Mouse (Mus musculus) kidney, embryonic 15.5 days (tissue): ENCODE data around the gene Acvr1. TPM values are rescaled to one million over a fixed set of nuclear protein-coding genes. Genes with fewer than 3 reads are reported as not detected.

Source experiments
- ATAC-seq: fragments of 200-750 bp; cut with Nextera tagmentation; replicated peaks from 2 replicates; pipeline ENCODE4 v1.8.0; 2017; ENCODE audit warnings: moderate TSS enrichment; ENCODE audit not compliant: low FRiP score
- H3K27ac ChIP-seq: fragments of 300-500 bp; sonication (generic); 2 replicates; pipeline ENCODE4 v1.5.1; 2015; ENCODE audit warnings: mild to moderate bottlenecking, inconsistent platforms
- H3K27me3 ChIP-seq: fragments of 300-500 bp; sonication (generic); 2 replicates; pipeline ENCODE4 v1.6.1; 2015; ENCODE audit warnings: inconsistent platforms
- H3K36me3 ChIP-seq: fragments of 300-500 bp; sonication (generic); 2 replicates; pipeline ENCODE4 v1.6.1; 2015; ENCODE audit warnings: inconsistent platforms
- H3K4me1 ChIP-seq: fragments of 300-500 bp; sonication (generic); 2 replicates; pipeline ENCODE4 v1.6.1; 2015; ENCODE audit warnings: inconsistent platforms
- H3K4me2 ChIP-seq: fragments of 300-500 bp; sonication (generic); 2 replicates; pipeline ENCODE4 v1.6.1; 2015; ENCODE audit warnings: moderate library complexity, mild to moderate bottlenecking, inconsistent platforms
- H3K4me3 ChIP-seq: fragments of 300-500 bp; sonication (generic); replicated peaks from 2 replicates; pipeline ENCODE4 v1.5.1; 2015; ENCODE audit warnings: mild to moderate bottlenecking, inconsistent platforms
- H3K9ac ChIP-seq: fragments of 300-500 bp; sonication (generic); 2 replicates; pipeline ENCODE4 v1.6.1; 2015; ENCODE audit warnings: mild to moderate bottlenecking, inconsistent platforms
- H3K9me3 ChIP-seq: fragments of 300-500 bp; sonication (generic); replicated peaks from 2 replicates; pipeline ENCODE4 v1.6.1; 2016; ENCODE audit warnings: inconsistent platforms
- WGBS: fragments of 180-500 bp; shearing (Covaris S2); methylation state at CpG from one replicate; pipeline ENCODE4 v1.1.7; 2015; ENCODE audit warnings: mixed read lengths; 5-methylcytosine and 5-hydroxymethylcytosine counted together
- polyA plus RNA-seq: library from polyadenylated mRNA; unstranded; fragments of >200 nt; fragmentation: Nextera tagmentation; extraction: Ambion mirVana; gene quantifications from 2 replicates; pipeline ENCODE4 v1.2.1, GENCODE M21; 2015

The Acvr1 gene
- polyA plus RNA-seq, 1 experiment from 2014 or later, result 5.7 TPM

DNA sequence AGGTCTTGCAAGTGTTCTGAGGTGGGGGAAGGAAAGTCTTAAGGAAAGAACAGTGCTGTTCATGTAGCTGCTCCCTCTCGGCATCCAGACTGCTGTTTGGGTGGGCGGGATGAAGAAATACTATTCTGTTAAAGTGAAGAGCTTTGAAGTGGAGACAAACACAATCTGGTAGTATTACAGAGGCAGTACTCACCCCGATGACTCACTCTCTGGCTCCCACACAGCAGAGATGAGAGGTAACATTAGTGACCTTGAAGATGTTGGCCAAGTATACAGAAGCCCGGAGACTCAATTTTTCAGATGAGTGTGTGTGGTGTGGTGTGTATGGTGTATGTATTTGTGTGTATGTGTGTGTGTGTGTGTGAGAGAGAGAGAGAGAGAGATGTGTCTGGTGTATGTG is 22.7 kb upstream of the Acvr1 start:
- ATAC-seq, result no peak
- peaks cover 2% of the 10 kb centered on the region; the same call in 1 of the 2 replicates for H3K4me1 ChIP-seq
- no peaks in the 10 kb centered on the region for H3K9me3 ChIP-seq
- WGBS, result 51% methylated on average over 4 of the region's 4 CpGs
- H3K27me3 ChIP-seq, result no peaks in the 10 kb centered on the region
- 0 out of 2 replicates have a peak overlapping the region, but pooled peaks have one; percentile 13 for H3K27ac ChIP-seq
- no peak overlapping the region for H3K4me3 ChIP-seq
- no peaks in the 10 kb centered on the region for H3K36me3 ChIP-seq
- no peak overlapping the region for H3K9ac ChIP-seq
- no peak overlapping the region for H3K4me2 ChIP-seq

DNA sequence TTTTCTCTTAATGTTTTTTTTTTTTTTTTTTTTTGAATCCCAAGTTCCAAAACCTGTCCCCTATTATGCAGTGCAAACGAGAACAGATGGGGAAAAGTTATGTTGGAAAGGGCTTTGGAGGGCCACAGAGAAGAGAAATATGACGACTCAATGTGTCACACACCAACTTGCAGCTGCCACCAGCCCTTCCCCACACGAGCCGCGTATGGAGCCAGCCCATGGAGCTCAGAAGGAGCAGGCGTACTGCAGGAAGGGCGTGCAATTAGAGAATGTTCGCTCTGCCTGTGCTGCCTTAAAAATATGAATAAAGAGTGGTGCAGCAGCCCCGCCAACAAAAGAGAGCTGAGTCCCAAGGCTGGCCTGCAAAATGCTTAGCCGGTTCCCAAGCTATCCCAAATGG is 19.4 kb upstream of the Acvr1 start:
- no peak overlapping the region for H3K27ac ChIP-seq
- no peaks in the 10 kb centered on the region for H3K27me3 ChIP-seq
- no peaks in the 10 kb centered on the region for H3K9me3 ChIP-seq
- no peak overlapping the region for H3K9ac ChIP-seq
- ATAC-seq, result no peak
- no peak overlapping the region for H3K4me2 ChIP-seq
- H3K4me3 ChIP-seq, result no peak overlapping the region
- no peaks in the 10 kb centered on the region for H3K36me3 ChIP-seq
- WGBS, result 73% methylated on average over 10 of the region's 10 CpGs
- H3K4me1 ChIP-seq, result no peaks in the 10 kb centered on the region

DNA sequence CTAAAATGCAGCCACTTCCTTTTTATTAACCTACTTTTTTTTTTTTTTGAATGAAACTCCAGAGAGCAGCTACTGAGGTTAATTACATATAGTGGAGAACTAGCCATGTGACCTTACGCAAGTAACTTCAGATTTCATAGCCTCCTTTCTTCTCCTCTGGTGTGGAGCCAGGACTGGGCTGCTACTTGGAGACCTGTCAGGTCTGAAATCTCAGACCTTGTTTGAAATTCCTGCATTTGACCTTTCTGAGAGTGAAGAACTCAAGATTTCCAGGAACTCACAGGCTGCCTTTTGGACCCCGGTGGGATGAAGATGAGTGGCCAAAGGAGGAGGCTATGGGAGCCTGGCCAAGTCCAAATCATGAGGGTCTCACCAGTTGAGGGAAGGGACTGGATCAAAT is 7.2 kb upstream of the Acvr1 start:
- 79% methylated on average over 2 of the region's 2 CpGs for WGBS
- no peaks in the 10 kb centered on the region for H3K9me3 ChIP-seq
- no peaks in the 10 kb centered on the region for H3K36me3 ChIP-seq
- peaks cover 1% of the 10 kb centered on the region for H3K4me1 ChIP-seq
- no peak for ATAC-seq
- H3K4me3 ChIP-seq, result no peak overlapping the region
- no peak overlapping the region for H3K4me2 ChIP-seq
- no peak overlapping the region for H3K27ac ChIP-seq
- H3K9ac ChIP-seq, result no peak overlapping the region
- no peaks in the 10 kb centered on the region for H3K27me3 ChIP-seq

DNA sequence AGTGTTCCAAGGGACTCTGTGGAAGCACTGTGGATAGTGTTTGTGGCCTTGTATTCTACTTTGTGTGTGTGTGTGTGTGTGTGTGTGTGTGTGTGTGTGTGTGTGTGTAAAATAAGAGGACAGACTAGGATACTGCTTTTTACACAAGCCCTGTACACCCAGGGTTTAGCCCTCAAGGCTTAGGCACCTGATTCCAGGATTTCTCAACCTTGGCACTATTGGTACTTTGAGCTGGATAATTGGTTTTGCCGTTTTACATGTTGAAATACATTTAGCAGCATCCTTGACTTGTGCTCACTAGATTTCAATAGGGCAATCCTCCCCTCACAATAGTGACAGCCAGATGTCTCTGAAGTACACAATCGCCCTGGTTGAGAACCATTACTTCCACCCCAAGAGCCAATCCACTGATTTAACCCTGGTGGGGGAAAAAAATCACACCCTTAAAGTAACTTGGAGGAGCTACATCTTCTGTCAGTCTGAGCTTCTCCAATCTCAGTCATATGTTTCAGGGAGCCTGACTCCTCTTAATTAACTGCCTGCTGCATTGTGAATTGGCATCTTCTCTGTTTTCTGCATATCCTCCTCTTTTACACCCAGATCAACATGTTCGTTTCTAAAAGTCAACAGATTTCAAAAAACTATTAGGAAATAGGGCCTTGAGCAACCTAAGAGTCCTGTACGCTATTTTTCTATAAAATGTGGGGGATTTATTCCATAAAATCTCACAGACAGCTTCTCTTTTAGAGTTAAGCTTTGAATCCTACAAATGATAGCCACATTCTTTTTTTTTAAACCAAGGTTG is 2.1 kb upstream of the Acvr1 start:
- no peak overlapping the region for H3K9ac ChIP-seq
- no peaks in the 10 kb centered on the region for H3K9me3 ChIP-seq
- peaks cover 38% of the 10 kb centered on the region for H3K4me1 ChIP-seq
- 69% methylated on average over 4 of the region's 4 CpGs for WGBS
- H3K36me3 ChIP-seq, result no peaks in the 10 kb centered on the region
- 0 out of 2 replicates have a peak overlapping the region, but pooled peaks have one; percentile 98 for H3K27ac ChIP-seq
- H3K27me3 ChIP-seq, result no peaks in the 10 kb centered on the region
- H3K4me2 ChIP-seq, result peak overlapping the region; percentile 68
- no peak for ATAC-seq
- 0 out of 2 replicates have a peak overlapping the region, but pooled peaks have one; percentile 91 for H3K4me3 ChIP-seq

DNA sequence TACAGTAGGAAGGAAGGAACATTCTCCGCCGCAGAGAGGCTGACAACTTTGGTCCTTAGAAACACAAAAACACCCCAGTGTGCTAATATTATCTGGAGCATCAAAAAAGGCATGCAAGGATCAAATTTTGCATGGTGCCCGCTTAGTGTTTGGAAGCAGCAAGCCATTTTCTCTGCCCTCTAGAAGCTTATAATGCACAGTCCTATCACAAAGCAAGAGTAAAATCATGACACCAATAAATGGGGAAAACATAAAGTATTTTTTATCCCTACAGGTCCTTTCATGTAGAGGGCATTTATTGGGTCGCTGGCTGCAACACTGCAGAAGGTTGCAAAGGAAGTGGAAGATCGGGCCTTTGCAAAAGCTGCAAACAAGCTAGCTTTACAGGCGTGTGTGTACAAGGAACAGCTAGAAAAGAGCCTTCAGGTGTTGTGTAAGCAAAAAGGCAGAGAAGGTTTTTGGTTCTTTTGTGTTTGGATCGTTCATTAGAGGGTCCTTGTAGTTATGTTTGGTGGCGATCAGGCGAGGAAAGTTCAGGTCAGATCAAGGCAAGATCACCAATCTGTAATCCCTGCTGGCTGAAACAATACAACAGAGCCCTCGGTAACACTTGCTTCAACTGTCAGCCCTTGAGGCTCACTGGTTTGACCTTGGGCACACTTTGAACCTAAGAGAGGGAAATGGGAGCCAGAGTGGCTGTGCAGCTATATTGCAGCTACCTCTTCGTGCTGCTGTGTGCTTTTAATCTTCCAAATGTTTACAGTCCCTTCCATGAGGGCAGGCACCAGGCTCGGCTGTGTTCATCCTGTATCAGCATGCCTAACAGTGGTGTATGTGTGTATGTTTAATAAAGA is 1.1 kb upstream of the Acvr1 start:
- ATAC-seq, result no peak
- peak overlapping the region; percentile 87 for H3K9ac ChIP-seq
- no peaks in the 10 kb centered on the region for H3K9me3 ChIP-seq
- H3K4me1 ChIP-seq, result peaks cover 44% of the 10 kb centered on the region
- no peaks in the 10 kb centered on the region for H3K36me3 ChIP-seq
- WGBS, result 5% methylated on average over 12 of the region's 12 CpGs
- peak overlapping the region; percentile 98 for H3K27ac ChIP-seq
- H3K27me3 ChIP-seq, result no peaks in the 10 kb centered on the region
- peak overlapping the region; percentile 91 for H3K4me3 ChIP-seq
- H3K4me2 ChIP-seq, result peak overlapping the region; percentile 68

DNA sequence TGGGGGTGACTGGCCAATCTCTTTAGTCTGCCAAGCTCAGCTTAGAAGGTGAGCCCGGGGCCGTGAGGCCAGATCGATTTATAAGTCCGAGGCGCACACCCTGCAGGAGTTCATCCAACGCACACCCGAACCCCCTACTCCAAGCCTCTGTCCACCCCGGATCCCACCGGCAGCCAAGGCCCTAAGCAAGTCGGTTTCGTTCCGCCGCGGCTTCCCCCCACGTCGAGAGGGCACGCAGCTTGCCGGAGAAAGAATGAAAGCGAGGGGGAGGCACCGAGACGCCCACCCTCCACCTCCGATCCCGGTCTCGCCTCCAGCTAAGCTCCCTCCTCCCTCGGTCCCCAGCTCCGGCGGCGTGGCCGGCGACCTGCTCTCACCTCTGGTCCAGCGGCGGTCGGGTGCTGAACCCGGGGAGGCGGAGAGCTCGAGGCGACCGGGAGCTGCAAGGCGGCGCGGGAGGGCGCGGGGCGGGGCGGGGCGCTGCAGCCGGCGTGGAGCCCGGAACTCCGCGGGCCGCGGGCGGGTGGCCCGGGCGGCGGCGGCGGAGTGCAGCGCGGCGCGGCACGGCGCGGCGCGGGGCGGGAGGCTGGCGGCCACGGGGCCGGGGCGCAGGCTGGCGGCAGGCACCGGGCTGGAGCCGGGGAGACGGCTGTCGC is 419 bp downstream of the Acvr1 start:
- Histone ChIP-seq H3K4me3 (peak overlapping the region; percentile 91), H3K4me2 (peak overlapping the region; percentile 68), H3K36me3 (no peaks in the 10 kb centered on the region), H3K9me3 (no peaks in the 10 kb centered on the region), H3K9ac (peak overlapping the region; percentile 87), H3K27me3 (no peaks in the 10 kb centered on the region), H3K27ac (peak overlapping the region; percentile 98), H3K4me1 (peaks cover 56% of the 10 kb centered on the region)
- WGBS, result under 1% methylated on average over 62 of the region's 78 CpGs
- ATAC-seq, result peak; percentile 68

DNA sequence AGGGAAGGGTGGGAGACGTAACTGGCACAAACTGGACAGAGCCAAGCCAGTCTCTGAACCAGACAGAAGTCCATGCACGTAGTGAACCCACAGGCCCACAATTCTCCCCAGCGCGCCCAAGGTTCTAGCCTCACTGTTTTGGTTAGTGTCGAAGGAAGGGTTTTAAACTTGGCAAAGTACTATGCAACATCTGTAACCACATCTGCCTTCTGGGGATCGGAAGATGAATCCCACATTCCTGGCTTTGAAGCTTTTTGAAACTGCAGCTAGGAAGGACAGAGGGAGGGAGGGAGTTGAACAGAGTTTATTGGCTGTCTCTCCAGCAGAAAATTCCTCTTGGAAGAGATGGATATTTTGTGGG is 928 bp downstream of the Acvr1 start:
- Histone ChIP-seq H3K9me3 (no peaks in the 10 kb centered on the region), H3K4me3 (peak overlapping the region; percentile 91), H3K27me3 (no peaks in the 10 kb centered on the region), H3K4me2 (peak overlapping the region; percentile 68), H3K9ac (peak overlapping the region; percentile 87), H3K36me3 (no peaks in the 10 kb centered on the region), H3K27ac (peak overlapping the region; percentile 98), H3K4me1 (peaks cover 56% of the 10 kb centered on the region)
- ATAC-seq, result no peak
- WGBS, result 4% methylated on average over 6 of the region's 6 CpGs

DNA sequence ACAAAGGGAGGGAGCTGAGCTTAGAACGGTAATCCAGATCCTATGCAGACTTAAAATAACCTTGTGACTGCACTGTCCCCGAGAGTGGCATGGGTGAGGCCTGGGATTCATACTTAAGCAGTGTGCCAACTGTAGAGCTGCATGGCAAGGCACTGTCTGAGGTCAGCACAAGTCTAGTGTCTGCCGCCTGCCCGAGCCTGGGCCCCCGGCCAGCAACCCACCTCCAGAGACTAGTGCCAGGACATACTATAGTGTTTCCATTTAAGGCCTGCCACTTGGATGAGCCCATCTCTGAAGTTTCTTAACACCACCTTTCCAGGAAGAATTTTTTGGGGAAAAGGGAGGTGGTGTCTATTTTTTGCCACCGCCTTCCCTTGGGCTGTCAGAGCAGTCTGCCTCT is 1.7 kb downstream of the Acvr1 start:
- Histone ChIP-seq H3K9me3 (no peaks in the 10 kb centered on the region), H3K4me3 (peak overlapping the region; percentile 91), H3K9ac (0 out of 2 replicates have a peak overlapping the region, but pooled peaks have one; percentile 7), H3K27ac (peak overlapping the region; percentile 9; the same call in 1 of the 2 replicates), H3K4me2 (peak overlapping the region; percentile 68), H3K36me3 (no peaks in the 10 kb centered on the region), H3K4me1 (peaks cover 56% of the 10 kb centered on the region), H3K27me3 (no peaks in the 10 kb centered on the region)
- 59% methylated on average over 6 of the region's 6 CpGs for WGBS
- ATAC-seq, result no peak

DNA sequence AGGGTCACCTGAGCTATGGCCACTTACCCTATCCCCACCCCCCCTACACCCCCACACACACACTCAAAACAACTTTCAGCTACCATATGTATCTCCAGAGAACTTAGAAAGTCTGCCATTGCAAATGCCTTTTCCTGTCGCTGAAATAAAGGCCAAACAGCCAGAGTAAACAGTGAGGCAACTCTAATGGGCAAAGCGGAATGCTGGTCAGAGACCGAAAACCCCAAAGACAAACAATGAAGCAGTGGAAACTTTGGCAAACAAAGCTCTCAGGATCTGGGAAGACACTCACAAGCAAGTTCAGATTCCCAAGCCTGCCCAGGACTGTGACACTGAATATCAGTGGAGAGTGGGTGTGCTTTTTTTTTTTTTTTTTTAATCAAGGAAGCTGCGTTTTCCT is 4.8 kb downstream of the Acvr1 start:
- Histone ChIP-seq H3K27me3 (no peaks in the 10 kb centered on the region), H3K4me3 (no peak overlapping the region), H3K36me3 (no peaks in the 10 kb centered on the region), H3K9ac (no peak overlapping the region), H3K4me1 (peaks cover 44% of the 10 kb centered on the region), H3K27ac (no peak overlapping the region), H3K4me2 (no peak overlapping the region), H3K9me3 (no peaks in the 10 kb centered on the region)
- 50% methylated on average over 4 of the region's 4 CpGs for WGBS
- no peak for ATAC-seq

DNA sequence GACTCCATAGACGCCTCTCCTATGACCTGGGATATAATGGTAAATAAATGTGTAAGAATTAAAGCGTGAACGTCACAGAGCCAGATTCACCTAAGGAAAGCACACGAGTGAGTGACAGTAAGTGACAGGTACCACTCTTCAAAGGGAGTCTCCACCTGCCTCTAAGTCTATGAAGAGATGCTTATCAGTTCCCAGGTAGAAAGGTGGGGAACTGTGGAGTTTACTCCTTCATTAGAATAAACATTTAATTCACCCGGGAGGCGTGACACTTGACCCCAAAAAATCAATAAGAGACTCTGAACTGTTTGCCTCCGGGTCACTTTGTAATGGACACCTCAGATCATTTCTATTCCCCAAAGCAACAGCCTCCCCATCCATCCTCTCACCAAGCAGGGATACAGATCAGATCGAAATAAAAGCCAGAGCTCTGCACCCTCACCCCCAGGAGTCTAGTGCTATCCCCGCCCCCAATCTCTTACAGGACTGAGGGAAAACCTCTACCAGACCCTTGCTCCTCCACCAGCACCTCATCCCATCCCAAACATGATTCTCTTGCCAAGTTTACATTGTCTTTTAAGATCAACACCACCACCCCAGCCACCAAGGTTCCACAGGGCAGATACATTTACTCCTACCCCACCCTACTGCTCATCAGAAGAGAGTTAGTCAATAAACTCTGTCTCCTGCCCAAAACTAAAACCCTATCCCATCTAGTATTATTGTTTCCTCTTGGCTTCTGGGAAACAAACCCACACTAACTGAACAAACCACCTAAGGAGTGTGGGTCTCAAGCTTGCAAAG is 9.7 kb downstream of the Acvr1 start:
- Histone ChIP-seq H3K9me3 (no peaks in the 10 kb centered on the region), H3K27me3 (no peaks in the 10 kb centered on the region), H3K27ac (no peak overlapping the region), H3K9ac (no peak overlapping the region), H3K4me1 (peaks cover 23% of the 10 kb centered on the region), H3K4me2 (no peak overlapping the region), H3K4me3 (no peak overlapping the region), H3K36me3 (no peaks in the 10 kb centered on the region)
- 62% methylated on average over 9 of the region's 9 CpGs for WGBS
- 0 out of 2 replicates have a peak, but pooled peaks have one; percentile 29 for ATAC-seq

DNA sequence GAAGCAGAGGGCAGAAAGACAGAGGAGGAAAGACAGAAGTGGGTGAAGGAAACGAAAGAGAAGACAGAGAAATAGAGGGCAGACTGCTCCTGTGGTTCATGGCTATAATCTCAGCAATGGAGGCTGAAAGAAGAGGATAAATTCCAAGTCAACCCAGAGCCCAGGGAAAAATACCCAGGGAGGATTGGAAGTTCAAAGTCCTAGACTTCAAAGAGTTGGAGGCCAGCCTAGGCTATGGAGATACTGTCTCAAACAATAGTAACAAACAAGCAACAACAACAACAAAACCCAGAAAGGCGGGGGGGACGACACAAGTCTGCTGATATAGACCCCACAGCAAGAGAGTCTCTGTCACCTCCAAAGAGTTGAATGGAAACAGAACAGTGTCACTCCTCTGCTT is 14.7 kb downstream of the Acvr1 start:
- ATAC-seq, result no peak
- Histone ChIP-seq H3K9me3 (no peaks in the 10 kb centered on the region), H3K4me1 (peaks cover 50% of the 10 kb centered on the region), H3K27me3 (no peaks in the 10 kb centered on the region), H3K4me2 (no peak overlapping the region), H3K9ac (no peak overlapping the region), H3K4me3 (no peak overlapping the region), H3K27ac (no peak overlapping the region), H3K36me3 (no peaks in the 10 kb centered on the region)
- WGBS, result 45% methylated on average over 3 of the region's 3 CpGs
